Mouse (Mus musculus) C2C12 (cell line): ENCODE data around the gene Adgrb3.

Experiments used
- CEBPB ChIP-seq: IDR thresholded peaks from one replicate; pipeline ENCODE4 v1.6.1; 2011; ENCODE audit warnings: low read depth, mild to moderate bottlenecking, control low read depth, moderate library complexity
- CTCF ChIP-seq: IDR thresholded peaks from one replicate; pipeline ENCODE4 v1.5.1; 2011; ENCODE audit not compliant: control insufficient read depth, insufficient read depth, insufficient read length
- FOSL1 ChIP-seq: IDR thresholded peaks from one replicate; pipeline ENCODE4 v1.8.0; 2011; ENCODE audit warnings: mild to moderate bottlenecking, low read length; ENCODE audit not compliant: poor library complexity, insufficient read depth, severe bottlenecking
- MAX ChIP-seq: IDR thresholded peaks from one replicate; pipeline ENCODE4 v1.6.1; 2011; ENCODE audit warnings: mild to moderate bottlenecking, control low read depth
- MYOD1 ChIP-seq: IDR thresholded peaks from one replicate; pipeline ENCODE4 v1.6.1; 2011; ENCODE audit warnings: low read depth; ENCODE audit not compliant: control insufficient read depth, insufficient read length
- MYOG ChIP-seq: IDR thresholded peaks from one replicate; pipeline ENCODE4 v1.6.1; 2011; ENCODE audit not compliant: control insufficient read depth, insufficient read length; ENCODE audit errors: extremely low read depth
- USF1 ChIP-seq: IDR thresholded peaks from one replicate; pipeline ENCODE4 v1.6.1; 2011; ENCODE audit warnings: low read depth, mild to moderate bottlenecking, control low read depth, moderate library complexity

DNA sequence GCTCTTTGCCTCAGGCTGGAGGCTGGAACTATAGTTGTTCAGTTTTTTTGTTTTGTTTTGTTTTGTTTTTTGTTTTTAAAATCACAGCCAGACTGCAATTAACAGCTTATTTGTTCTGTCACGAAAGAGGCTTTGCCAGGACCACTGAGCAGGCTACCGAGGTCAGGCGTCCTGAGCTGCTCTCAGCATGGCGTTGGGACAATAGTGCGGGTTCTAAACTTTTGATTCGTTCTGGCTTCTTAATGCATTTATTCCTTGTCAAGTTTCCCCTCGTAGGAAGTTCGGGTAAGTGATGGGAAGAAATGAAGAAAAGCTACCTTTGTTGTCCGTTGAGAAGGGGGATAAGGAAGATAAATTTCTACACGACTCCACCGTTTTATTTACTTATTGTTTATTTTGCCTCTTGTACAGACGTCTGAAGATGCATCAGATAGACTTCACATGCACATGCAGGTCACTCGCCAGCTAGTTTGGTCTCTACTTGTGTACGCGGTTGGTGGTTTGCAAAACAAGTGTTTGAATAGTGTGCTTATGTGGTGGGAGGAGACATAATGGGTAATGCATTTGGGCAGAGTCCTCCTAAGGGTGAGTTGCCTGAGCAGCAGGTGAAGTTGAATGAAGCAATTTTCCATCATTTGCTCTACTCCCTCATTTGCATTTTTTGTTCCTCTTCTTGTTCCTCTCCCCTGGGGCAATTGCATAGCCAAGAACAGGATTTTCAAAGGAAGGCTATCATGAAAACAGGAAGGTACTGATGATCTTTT, 1.4 kb upstream of the Adgrb3 start:
- TF ChIP-seq CTCF (no peak), FOSL1 (no peak), MAX (no peak), MYOG (no peak), USF1 (no peak), CEBPB (no peak), MYOD1 (no peak)
